Mouse (Mus musculus) cerebellum, adult 18-20 months (tissue): ENCODE data around the gene Grm7.

ENCODE experiments used
- DNase-seq, 2 experiments: peaks; one replicate each; pipeline ENCODE4 v3.0.0; 2021

Gene Grm7

DNA sequence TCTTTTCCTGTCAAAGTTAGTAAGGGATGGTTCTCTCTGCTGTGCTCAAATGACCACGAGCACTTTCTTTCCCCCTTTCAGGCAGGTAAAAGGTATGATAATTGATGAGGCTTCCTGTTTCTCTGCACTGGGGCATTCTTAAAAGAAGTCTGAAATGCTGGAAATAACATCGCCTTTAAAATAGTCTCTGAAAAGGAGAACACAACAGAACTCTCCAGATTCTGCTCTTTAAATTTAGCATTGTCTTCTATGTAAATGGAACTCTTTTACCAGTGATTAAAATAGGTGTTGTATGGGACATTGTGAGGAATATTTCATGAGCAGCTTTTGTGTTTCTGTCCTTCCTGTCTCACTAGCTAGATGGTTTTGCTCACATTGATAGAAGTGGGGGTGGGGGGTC is 393.7 kb downstream of the Grm7 start:
- DNase-seq: no peak

DNA sequence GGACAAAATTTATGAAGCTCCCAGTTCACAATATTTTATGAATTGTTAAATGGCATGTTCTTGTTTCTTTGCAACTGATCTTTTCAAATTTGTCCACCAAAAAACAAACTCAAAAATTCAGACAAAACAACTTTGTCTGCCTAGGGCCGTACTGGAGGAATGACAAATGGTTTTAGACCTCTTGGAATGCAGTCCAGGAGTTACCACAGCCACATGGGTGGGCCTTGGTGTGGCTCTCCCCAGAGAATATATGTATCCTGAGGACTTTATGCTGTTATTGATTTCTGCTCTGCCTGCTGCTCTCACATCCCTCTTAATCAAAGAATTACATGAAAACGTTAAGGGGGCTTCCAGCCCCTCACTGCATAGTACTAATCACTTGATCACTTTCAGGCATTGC is 400.5 kb downstream of the Grm7 start:
- no peak for DNase-seq

DNA sequence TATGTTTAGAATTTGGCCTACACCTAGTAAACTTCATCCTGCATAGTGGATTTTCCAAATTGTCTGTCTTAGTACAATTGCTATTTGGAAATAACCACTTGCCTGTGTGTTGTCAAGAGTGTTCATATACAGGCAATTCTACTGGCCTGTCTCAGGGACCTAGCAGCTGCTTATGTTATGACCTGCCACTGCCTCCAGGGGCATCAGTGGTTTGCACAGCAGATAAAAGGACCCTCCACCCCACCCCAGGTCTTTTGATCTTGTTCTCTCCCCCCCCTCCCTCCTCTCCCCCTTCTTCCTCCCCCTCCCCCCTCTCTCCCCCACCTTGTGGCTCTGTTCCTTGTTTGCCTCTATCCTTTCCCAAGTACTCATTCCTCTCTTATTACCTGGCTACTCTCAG is 403.9 kb downstream of the Grm7 start:
- DNase-seq: no peak

DNA sequence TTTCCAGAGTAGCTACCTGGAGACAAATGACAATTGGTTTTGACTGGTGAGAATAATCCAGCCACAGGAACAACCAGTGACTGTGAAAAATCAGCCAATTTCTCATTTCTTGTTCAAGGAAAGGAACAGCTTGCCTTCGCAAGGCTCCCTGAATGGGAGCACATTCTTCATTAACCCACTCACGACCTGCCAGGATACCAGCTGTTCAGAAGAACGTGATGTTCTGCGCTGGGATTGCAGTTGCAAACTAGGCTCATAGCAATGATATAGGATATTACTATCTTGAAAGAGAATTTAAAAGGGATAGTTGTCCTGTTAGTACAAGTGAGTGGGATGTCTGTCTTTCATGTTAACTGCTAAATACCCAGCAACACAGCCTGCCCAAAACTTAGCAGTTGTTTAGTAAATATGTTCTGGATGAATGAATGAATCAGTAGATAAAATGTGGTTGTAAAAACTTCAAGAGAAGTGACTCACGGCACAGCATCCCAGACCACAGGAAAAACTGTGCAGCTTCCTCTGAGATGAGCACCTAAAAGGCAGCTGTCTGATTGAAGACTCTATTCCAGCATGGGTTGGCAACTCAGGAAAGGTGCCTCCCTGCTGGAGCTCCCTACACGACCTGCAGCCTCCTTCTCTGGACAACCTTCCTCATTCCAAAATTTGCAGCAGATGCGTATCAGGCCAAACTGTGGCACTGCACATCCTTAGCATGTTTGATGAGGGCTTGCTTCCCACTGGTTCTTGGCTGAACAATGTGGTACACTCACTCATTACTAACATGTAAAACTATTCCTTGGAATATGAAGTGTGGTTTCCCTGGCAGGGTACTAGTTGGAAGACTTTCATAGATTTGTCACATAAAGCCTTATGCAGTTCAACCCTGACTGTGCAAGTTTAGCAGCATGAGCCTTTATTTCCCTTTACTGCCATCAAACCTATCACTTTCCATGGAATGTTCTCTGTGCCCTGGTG is 408.9 kb downstream of the Grm7 start:
- no peak for DNase-seq

DNA sequence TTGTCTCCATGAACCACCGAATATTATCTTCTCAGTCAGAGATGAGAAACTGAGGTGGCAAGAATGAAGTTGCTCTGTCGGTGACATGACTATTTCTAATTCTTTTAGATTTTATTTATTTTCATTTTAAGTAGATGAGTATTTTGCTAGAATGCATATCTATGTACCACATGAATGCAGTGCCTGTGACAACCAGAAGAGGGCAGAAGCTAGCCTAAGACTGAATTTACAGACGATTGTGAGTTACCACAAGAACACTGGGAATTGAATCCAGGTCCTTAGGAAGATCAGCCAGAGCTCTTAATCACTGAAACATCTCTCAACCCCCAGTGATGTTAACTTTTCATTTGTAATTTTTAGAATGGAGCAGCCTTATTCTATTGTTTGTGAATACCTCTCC is 412.4 kb downstream of the Grm7 start:
- no peak for DNase-seq

DNA sequence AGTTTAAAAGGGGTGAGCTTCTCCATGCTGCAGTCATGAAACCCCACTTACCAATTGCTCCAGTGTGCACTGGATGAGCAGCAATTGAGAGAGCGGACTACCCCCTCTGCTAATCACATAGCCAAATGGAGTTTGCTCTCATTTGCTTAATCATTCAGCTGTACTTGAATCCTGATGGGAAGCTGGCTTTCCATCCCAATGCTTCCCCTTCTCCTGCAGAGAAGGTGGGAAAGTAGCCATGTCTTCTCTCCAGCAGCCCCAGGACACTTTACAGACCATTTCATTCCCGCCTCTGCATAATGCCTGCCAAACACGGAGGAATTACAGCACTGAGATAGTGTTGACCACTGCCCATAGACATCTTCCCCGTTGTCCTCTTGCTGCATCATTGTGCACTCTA is 414.6 kb downstream of the Grm7 start:
- DNase-seq: no peak

DNA sequence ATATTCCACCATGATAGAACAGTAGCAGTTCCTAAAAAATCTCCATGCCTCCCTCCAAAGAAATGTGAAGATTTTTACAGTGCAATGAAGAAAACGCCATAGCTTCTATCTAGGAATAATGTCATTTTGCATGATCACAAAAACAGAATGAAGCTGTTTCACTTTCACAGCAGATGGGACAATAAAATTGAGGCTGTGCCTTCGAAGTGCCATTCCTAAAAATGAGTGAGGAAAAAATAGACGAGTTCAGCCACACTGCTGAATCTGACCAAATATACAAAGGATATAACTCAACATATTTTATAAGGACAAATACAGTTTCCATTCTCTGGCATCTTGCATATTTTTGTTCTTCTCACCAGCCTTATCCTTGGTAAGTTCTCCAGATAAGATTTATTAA is 439.2 kb downstream of the Grm7 start:
- no peak for DNase-seq

DNA sequence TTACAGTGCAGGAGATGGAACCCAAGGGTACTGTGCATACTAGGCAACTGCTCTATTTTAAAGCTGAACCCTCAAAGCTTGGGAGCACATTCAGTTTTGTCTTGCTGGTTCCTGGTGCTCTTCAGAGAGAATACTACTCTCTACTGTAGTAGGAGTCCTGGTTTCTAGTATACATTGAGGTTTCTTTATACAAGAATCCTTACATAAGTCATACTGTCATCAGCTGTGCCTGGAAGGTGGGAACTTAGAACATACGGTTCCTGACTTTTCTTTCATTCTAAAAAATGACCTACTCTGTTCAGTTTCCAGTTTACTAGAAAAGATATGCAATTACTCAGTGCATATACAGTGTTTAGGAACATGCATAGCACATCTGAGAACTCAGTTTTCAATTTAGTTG is 449.4 kb downstream of the Grm7 start:
- DNase-seq: no peak

DNA sequence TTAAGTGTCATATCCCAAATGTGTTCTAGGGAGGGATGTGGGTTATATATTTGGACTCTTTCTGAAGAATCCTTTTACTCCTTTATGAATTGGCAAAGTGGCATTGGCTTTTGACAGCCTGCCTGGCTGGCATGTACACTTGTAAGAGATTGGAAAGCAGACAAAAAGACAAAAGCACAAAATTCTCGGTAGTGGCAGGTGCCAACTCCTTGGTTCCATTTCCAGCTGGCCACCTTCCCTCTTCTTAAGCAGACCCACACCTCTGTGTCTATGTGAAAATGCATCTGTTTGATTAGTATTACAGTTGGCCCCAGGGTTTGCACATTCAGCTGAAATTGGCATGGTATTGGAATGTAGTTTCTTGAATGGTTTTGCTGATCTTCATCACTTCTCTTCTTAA is 460.1 kb downstream of the Grm7 start:
- no peak for DNase-seq

DNA sequence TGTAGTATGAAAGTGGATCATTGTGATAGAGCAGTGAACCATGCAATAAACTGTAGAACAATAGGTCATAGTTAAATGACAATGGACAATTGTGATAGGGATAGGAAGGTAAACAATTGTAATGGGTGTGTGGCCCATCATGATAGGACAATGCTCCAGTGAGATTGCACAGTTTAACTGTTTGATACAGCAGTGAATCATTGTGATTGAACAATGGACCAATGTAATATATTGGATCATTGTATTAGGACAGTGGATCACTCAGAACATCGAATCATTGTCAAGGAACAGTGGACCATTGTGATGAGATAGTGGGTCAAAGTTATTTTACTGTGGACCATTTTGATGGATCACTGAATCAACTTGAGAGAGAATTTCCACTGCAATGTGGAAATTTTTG is 515.7 kb downstream of the Grm7 start:
- no peak for DNase-seq

DNA sequence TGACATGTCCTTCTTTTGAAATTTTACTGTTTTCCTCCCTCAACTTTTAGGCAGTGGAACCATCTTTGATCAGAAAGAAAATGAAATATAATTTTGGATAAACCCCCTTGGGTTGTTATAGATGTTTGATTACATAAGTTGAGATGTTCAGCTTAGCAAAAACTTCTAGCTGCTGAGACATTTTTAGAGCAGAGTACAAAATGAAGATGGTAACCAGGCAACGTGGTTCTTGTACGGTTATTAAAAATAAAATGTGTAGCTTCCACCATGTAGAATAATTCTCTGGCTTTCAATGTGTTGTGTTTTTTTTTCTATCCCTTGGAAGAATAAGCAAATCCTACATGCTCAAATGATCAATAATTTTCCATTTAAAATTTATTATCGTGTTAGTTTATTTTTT is 550.0 kb downstream of the Grm7 start:
- no peak for DNase-seq

DNA sequence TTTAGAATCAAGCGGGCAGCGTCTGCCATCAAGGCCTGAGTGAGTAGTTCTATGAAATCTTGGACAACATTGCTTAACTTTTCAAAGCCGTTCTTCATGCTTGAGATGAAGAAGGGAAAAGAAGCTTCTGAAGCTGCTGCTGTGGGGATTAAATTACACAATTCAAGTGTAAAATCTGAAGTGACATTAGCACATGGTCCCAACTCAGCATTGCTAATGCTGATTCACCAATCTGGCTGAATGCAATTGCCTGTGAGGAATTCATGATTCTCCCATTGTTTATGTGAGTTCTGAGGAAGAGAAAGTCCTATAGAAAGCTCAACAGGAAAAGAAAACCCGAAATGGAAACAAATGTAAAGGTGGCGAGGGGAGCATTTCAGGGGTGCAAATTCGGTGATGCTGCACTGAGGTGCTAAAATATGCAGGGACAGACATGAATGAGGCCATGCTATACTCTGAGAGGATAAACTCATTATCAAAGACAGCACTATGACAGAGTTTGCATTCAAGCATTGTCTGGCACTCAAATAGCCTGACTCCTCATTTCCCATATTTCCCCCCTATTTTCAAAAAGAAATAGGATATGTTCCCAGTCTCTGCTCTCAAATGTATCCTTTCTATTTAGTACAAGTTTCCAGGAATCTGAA is 575.8 kb downstream of the Grm7 start:
- DNase-seq: no peak

DNA sequence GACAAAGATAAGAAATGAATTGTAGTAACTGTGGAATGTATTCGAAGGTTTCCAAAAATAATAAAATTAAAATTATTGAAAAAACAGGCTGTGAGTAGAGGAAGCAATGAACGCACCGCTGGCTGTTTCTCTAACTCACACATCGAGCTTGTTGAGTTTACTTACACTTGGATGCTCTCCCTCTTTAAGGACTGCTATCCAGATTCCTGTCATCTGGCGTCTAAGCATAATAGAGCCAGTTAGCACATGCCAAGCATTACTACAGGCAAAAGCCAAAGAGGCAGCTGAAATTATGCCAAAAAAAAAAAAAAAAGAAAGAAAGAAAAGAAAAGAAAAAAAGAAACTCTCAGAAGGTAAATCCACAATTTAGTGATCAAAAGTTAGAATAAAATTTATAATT is 609.8 kb downstream of the Grm7 start:
- no peak for DNase-seq

DNA sequence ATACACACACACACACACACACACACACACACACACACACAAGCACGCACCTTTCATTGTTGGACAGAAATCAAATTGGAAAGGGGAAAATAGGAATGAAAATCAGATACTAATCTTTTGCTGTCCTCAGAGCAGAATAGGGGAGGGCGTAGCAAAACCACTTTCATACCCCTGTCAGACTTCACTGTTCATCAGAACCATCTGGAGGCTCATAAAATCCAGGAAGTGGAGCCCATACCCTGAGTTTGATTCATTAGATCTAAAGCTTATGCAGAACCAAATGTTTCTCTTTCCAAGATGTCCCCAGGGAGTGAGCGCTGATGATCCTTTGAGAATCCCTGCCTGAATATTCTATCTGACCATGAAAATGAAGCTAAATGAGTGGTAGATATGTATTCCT is 611.6 kb downstream of the Grm7 start:
- no peak for DNase-seq

DNA sequence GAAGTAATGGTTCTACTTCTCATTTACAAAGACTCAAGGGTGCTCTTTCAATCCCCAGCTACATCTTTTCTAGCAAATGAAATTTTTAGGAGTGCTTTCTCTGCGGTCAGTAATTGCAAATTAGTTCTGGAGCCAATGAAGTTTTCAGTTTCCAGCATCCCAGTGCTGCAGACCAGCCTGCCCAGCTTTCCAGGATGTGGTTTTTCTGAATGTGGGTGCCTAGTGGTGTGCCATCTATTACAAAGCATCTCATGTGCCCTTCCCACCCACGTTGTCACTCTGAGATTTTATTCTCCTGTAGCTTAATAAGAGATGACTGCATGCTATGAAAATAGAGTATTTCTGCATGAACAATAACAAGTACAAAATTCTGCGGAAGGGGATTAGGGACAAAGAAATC is 612.9 kb downstream of the Grm7 start:
- DNase-seq: no peak

DNA sequence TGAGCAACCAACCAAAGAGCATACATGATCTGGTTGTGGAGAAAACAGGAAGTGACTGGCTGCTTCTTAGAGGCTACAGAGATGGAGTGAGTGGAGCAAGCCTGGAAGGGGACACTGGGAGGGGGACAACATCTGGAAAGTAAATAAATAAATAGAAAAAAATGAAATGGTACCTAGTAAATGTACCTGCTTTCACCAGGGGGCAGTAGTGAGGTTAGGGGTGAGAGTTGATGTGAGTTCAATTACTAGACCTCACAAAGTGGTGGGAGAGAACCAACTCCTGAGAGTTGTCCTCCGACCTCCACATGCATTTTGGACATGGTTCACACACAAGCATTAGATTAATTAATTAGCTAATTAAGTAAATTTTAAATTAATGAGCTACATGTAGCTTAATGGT is 615.8 kb downstream of the Grm7 start:
- no peak for DNase-seq

DNA sequence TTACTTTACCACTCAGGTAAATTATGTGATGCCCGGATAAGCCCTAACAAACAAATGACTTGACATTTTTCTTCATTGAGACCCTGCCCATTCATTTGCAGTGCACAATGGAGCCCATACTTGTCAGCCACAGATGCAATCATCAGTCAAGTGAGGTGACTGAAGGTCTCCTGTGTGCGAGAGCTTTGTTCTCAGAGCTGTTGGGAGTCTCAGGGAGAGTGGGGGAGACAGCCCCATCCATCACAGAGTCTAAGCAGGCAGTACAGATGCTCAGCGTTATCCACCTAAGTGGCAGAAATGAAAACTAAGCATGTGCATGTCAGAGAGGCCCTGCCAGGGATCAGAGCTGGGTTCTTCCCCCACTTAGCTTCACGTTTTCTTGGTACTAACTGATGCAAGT is 631.3 kb downstream of the Grm7 start:
- DNase-seq: no peak

DNA sequence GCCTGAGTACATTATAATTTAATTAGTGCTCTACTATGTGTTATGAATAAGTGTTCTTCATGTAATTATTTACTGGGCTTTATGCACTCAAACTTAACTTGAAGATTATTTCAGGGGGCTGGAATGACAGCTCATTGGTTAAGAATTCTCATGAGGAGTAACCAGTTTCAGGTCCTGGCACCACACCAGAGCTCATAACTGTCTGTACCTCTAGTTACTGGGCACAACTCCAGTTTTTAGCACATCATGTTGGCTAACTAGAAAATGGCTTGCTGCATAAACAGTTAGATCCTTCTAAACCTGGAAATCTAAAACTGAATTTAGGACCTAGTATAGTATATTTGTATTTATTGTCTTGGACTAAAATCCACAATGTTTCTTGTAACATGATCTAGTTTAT is 633.1 kb downstream of the Grm7 start:
- no peak for DNase-seq

DNA sequence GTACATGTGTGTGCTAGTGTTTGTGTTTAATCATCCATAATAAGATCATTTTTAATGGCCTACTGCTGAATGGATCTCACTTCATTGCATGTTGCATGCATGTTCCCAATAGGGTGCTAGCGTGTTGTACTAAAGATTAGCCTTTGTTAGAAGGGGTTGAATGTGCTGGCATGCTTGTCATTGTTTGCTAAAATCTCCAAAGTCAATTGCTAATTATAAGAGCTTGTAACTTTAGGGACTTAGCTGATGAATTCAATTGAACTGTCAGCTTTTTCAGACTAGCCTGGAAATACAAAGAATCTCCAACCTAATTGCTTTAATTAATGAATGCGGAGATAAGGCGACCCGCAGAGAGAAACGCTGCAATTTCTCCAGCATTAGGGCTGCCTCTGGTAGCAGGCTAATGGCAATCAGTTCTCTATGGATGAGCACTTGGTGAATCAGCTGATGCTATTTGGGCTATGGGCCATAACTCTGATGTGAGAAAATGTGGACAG is 648.2 kb downstream of the Grm7 start:
- DNase-seq: no peak

DNA sequence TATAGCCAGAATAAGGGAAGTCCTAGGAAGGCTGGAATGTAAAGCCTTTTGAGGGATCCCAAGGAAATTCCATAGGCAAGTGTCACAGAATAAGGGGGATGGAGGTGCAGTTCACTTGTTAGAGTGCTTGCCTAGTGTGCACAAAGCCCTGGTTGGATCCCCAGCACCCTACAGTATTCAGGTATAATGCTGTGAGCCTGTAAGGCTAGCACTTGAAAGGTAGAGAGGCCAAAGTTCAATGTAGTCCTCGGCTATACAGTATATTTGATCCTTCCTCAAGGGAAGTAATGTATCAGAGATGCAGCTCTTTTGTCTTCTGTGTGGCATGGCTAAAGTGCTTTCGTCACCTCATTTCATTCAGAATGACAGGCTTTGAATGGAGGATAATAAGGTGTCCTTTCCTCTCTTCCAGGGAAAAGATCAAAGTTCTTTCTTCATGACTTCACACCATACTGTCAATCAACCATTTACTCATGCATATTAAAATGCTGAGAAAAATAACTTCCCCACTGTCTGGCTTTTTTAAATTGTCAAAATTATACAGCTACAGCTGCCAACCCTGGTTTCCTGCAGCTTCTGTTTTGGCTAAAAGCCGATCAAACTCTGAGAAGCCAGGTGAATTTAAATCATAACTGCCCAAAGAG is 658.7 kb downstream of the Grm7 start:
- DNase-seq: no peak

DNA sequence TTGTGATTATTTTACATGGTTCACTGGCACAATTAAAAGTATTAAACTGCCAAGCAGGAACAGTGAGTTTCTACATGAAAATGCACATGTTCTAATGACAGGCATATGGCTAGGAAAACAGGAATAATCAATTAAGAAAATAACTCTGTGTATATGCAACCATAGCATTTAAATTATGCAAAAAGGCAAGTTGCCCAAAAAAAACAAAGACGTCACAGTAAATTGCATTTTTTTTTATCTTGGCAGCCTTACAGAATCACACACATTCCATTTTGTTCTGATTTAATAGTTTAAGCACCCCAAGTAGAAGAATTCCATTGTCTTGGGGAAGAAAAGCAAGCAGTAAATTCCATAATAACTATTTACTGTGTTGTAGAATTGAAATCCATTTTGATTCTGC is 716.3 kb downstream of the Grm7 start:
- DNase-seq: no peak

DNA sequence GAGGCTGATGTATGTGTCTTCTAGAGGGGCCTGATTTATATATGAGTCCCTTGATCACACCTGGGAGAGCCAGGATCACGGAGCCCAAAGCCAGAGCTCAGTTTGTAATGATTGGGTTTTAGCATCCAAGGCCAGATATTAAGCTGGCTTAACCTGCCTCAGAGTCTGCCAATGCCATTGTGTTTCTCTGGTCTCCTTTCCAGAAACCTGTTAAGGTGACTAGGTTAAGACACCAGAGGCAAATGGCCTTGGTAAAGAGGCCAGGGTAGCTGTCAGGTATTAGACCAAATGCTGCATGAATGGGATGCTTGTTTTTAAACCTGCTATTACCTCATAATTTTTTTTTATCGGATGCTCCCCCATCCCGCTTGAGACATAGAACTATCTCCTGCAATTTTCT is 722.7 kb downstream of the Grm7 start:
- DNase-seq: no peak

DNA sequence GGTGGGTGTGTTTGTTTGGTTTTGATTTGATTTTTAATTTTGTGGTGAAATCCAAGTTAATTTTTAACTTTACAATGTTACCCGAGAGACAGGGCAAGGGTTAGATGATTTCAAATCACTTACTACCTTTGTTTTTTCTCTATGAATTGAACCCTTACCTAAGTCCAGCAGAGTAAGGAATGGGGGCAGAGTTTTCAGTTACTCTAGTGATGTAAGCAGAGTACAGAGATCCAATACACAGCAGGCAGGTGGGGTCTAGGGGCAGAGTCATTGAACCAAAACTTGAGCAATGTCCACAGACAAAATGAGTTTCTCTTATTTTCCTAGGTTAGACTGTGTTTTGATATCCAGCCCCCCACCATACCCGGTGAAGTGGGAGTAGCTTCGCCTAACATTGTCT is 723.2 kb downstream of the Grm7 start:
- DNase-seq: no peak

DNA sequence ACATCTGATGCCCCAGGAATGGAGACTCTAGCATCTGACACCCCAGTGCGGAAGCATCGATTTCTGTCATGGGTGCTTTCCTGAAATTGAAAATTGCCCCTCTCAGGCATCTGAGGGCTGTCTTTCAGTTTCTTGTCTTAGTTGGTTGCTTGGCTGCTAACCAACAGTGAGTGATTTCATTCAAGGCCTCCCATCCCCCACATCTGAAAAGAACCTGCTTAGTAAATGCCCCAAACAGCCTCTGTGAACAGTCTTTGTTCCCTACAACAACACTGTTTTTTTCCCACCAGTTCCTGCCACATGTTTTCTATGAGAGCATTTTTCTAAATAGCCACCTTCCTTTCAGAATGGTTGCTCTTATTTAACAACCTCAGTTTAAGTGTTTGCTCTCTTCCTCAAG is 723.6 kb downstream of the Grm7 start:
- DNase-seq: no peak
